In genomic region chr7:118584257-118584907, GRCm38 (mm10) we compare ENCODE assay signal across 8 mouse cellular contexts. TPM values are rescaled to one million over a fixed set of nuclear protein-coding genes. Genes with fewer than 3 reads are reported as not detected.
DNase-seq lines count a peak whose midpoint lies in the region; ATAC-seq lines count a peak whose summit lies in the region.

TSS of gene Tmc7 (minus strand) at chr7:118584736.

- intact Hi-C loops in left cerebral cortex, postnatal 36 days (cut with DNase I): no loop called here

- peaks cover 14% of the 10 kb centered on the region for H3K4me1 ChIP-seq in hindbrain, embryonic 15.5 days (replicated peaks)
- peaks cover 3% of the 10 kb centered on the region; the same call in 1 of the 2 replicates for H3K4me1 ChIP-seq in midbrain, embryonic 11.5 days (ENCODE audit: control insufficient read depth, insufficient read depth, low read length)

- peaks cover 8% of the 10 kb centered on the region; the same call in 1 of the 2 replicates for H3K36me3 ChIP-seq in hindbrain, embryonic 15.5 days
- no peaks in the 10 kb centered on the region for H3K36me3 ChIP-seq in midbrain, embryonic 11.5 days (ENCODE audit: control insufficient read depth, insufficient read depth, low read length)

- no peaks in the 10 kb centered on the region for H3K9me3 ChIP-seq in hindbrain, embryonic 15.5 days
- no peaks in the 10 kb centered on the region for H3K9me3 ChIP-seq in midbrain, embryonic 11.5 days (ENCODE audit: control insufficient read depth, low read length)

- peak within 1 kb of the TSS; percentile 63 for H3K4me3 ChIP-seq in hindbrain, embryonic 15.5 days
- H3K4me3 ChIP-seq in midbrain, embryonic 11.5 days (ENCODE audit: low read depth, low read length): peak within 1 kb of the TSS; percentile 64

- 0% methylated on average over 50 of the region's 51 CpGs for WGBS in hindbrain, embryonic 15.5 days
- 1% methylated on average over 31 of the region's 51 CpGs for WGBS in midbrain, embryonic 11.5 days

- ATAC-seq in hindbrain, embryonic 15.5 days (ENCODE audit: low FRiP score, low read depth): peak; percentile 86
- ATAC-seq in midbrain, embryonic 11.5 days (ENCODE audit: low FRiP score): peak; percentile 93
- ATAC-seq in activated CD4-positive, CD25-positive, alpha-beta regulatory T cell, adult 4 months: no peak

- peak within 1 kb of the TSS; percentile 75 for H3K9ac ChIP-seq in hindbrain, embryonic 15.5 days
- peak within 1 kb of the TSS; percentile 88 for H3K9ac ChIP-seq in midbrain, embryonic 11.5 days (ENCODE audit: low read length)

- no peaks in the 10 kb centered on the region for H3K27me3 ChIP-seq in hindbrain, embryonic 15.5 days
- no peaks in the 10 kb centered on the region for H3K27me3 ChIP-seq in midbrain, embryonic 11.5 days (ENCODE audit: control insufficient read depth, insufficient read depth, low read length)

- peak within 1 kb of the TSS; percentile 67 for H3K27ac ChIP-seq in hindbrain, embryonic 15.5 days (replicated peaks)
- H3K27ac ChIP-seq in midbrain, embryonic 11.5 days (ENCODE audit: low read depth, low read length): no peak within 1 kb of the TSS; the same call in 1 of the 2 replicates

- H3K4me2 ChIP-seq in hindbrain, embryonic 15.5 days: peak within 1 kb of the TSS; percentile 79
- H3K4me2 ChIP-seq in midbrain, embryonic 11.5 days: peak within 1 kb of the TSS; percentile 93

- DNase-seq in adrenal gland, postnatal 4 days (ENCODE audit: low spot score in 2 of 2): peak; percentile 12 to 14
- DNase-seq in cerebellum, postnatal 4 days (ENCODE audit: low spot score in 2 of 2): peak; percentile 46 to 72
- DNase-seq in gastrocnemius, adult 18-20 months (ENCODE audit: low spot score): peak; percentile 68
- peak; percentile 81 to 88 for DNase-seq in left cerebral cortex, postnatal 36 days (ENCODE audit: low spot score in 2 of 2)
- peak; percentile 98 for DNase-seq in midbrain, embryonic 11.5 days (ENCODE audit: low spot score, missing footprints)
- peak; percentile 10 to 18 for DNase-seq in spleen, postnatal 14 days (ENCODE audit: low spot score in 2 of 2)

RNA-seq across cellular contexts. Expression of gene Tmc7, which starts in this region (rescaled TPM):
- total RNA-seq in adrenal gland, postnatal 4 days (2021): 1 to 10 TPM; 1.7 to 2.5 TPM
- total RNA-seq in gastrocnemius, adult 18-20 months (2021): 10 to 100 TPM in 1 of 2 experiments, 1 to 10 TPM in 1; 9.6 to 13.1 TPM
- polyA plus RNA-seq in hindbrain, embryonic 15.5 days (2015; fragmentation: Nextera tagmentation; extraction: Ambion mirVana): 6.7 and 6.9 TPM in 2 replicates
- 10 to 100 TPM; 15.2 to 19.5 TPM for total RNA-seq in left cerebral cortex, postnatal 36 days (2021)
- 9.8 and 10.3 TPM in 2 replicates for polyA plus RNA-seq in midbrain, embryonic 11.5 days (2014; fragmentation: Nextera tagmentation; extraction: Ambion mirVana)
- not detected for polyA plus RNA-seq in activated CD4-positive, CD25-positive, alpha-beta regulatory T cell, adult 4 months (2017; shearing (Covaris generic))

Comparison
In these comparisons a context has a peak if more than half of its experiments do, and no peak if none do; other contexts are left out.
1. DNase-seq: peak in every context shown above with its lines; median percentile 98 in midbrain, embryonic 11.5 days; 84 in left cerebral cortex, postnatal 36 days; 68 in gastrocnemius, adult 18-20 months; 59 in cerebellum, postnatal 4 days; 14 in spleen, postnatal 14 days; 13 in adrenal gland, postnatal 4 days.